Mouse (Mus musculus) MEL (cell line): ENCODE measurements around the gene N4bp2l1. TPM values are rescaled to one million over a fixed set of nuclear protein-coding genes. Genes with fewer than 3 reads are reported as not detected.
A peak's percentile ranks its signal among the peaks of the same experiment; 100 is the strongest.

Experiments
- DNase-seq: peaks from one replicate; pipeline ENCODE4 v3.0.0; 2011; ENCODE audit warnings: low read depth, low spot score
- H3K27ac ChIP-seq: 2 replicates; pipeline ENCODE4 v1.5.1; 2012; ENCODE audit warnings: low read depth, mild to moderate bottlenecking, control low read depth, low read length, moderate library complexity; ENCODE audit not compliant: control insufficient read depth
- H3K27me3 ChIP-seq, 2 experiments: fragments of 150-350 bp in 1 of 2; sonication (generic) in 1 of 2; 2 replicates each; pipeline ENCODE4 v1.6.1; 2012; ENCODE audit warnings: low read length in 2 of 2, mild to moderate bottlenecking in 2 of 2, improper control_type of control experiment in 1 of 2, moderate library complexity in 1 of 2; ENCODE audit not compliant: insufficient read depth in 2 of 2, control insufficient read depth in 1 of 2
- H3K36me3 ChIP-seq, 2 experiments: 2 replicates each; pipeline ENCODE4 v1.6.1; 2012 to 2014; ENCODE audit warnings: low read length in 2 of 2, improper control_type of control experiment in 1 of 2, inconsistent platforms in 1 of 2, mild to moderate bottlenecking in 1 of 2; ENCODE audit not compliant: insufficient read depth in 2 of 2, control insufficient read depth in 1 of 2
- H3K4me1 ChIP-seq, 2 experiments: fragments of 150-350 bp in 1 of 2; sonication (generic) in 1 of 2; 2 replicates each; pipeline ENCODE4 v1.6.1; 2012; ENCODE audit warnings: low read length in 2 of 2, improper control_type of control experiment in 1 of 2, mild to moderate bottlenecking in 1 of 2; ENCODE audit not compliant: insufficient read depth in 2 of 2, control insufficient read depth in 1 of 2
- H3K4me3 ChIP-seq, 2 experiments: fragments of 150-350 bp in 1 of 2; sonication (generic) in 1 of 2; 2 replicates each; pipeline ENCODE4 v1.5.1; 2012; ENCODE audit warnings: low read depth in 2 of 2, low read length in 2 of 2, mild to moderate bottlenecking in 2 of 2, moderate library complexity in 2 of 2, control low read depth in 1 of 2, improper control_type of control experiment in 1 of 2; ENCODE audit not compliant: control insufficient read depth in 1 of 2, insufficient read depth in 1 of 2
- H3K79me2 ChIP-seq: 2 replicates; pipeline ENCODE4 v1.6.1; 2012; ENCODE audit warnings: mild to moderate bottlenecking, low read length, moderate library complexity; ENCODE audit not compliant: control insufficient read depth, poor library complexity, insufficient read depth
- H3K9ac ChIP-seq: 2 replicates; pipeline ENCODE4 v1.6.1; 2012; ENCODE audit warnings: low read depth, mild to moderate bottlenecking, control low read depth, low read length, moderate library complexity; ENCODE audit not compliant: control insufficient read depth, poor library complexity, severe bottlenecking
- H3K9me3 ChIP-seq: fragments of 150-350 bp; sonication (generic); replicated peaks from 2 replicates; pipeline ENCODE4 v1.6.1; 2012; ENCODE audit warnings: mild to moderate bottlenecking, low read length, improper control_type of control experiment, moderate library complexity; ENCODE audit not compliant: insufficient read depth
- BHLHE40 ChIP-seq: IDR thresholded peaks from 2 replicates; pipeline ENCODE4 v1.6.1; 2012; ENCODE audit warnings: low read depth, mild to moderate bottlenecking, inconsistent platforms, low read length, improper control_type of control experiment, borderline replicate concordance
- CTCF ChIP-seq, 3 experiments: IDR thresholded peaks in 2 of 3; conservative IDR thresholded peaks in 1 of 3; 2 replicates each; pipeline ENCODE4 v1.5.1; 2011 to 2012; ENCODE audit warnings: low read length in 3 of 3, low read depth in 2 of 3, mild to moderate bottlenecking in 2 of 3, improper control_type of control experiment in 1 of 3, inconsistent platforms in 1 of 3, mixed read lengths in 1 of 3, moderate library complexity in 1 of 3; ENCODE audit not compliant: control insufficient read depth in 1 of 3, insufficient read depth in 1 of 3, poor library complexity in 1 of 3, severe bottlenecking in 1 of 3
- EP300 ChIP-seq, 2 experiments: IDR thresholded peaks; 2 replicates each; pipeline ENCODE4 v1.6.1; 2011; ENCODE audit warnings: improper control_type of control experiment in 2 of 2, low read length in 2 of 2, low read depth in 1 of 2, mild to moderate bottlenecking in 1 of 2
- ETS1 ChIP-seq: IDR thresholded peaks from 2 replicates; pipeline ENCODE4 v1.6.1; 2012; ENCODE audit warnings: low read depth, mild to moderate bottlenecking, inconsistent platforms, low read length, improper control_type of control experiment, moderate library complexity
- GABPA ChIP-seq: IDR thresholded peaks from 2 replicates; pipeline ENCODE4 v1.6.1; 2012; ENCODE audit warnings: low read depth, mild to moderate bottlenecking, inconsistent platforms, low read length, improper control_type of control experiment, moderate library complexity
- GATA1 ChIP-seq: IDR thresholded peaks from 2 replicates; pipeline ENCODE4 v1.6.1; 2011; ENCODE audit warnings: low read depth, low read length, improper control_type of control experiment
- JUND ChIP-seq: IDR thresholded peaks from 2 replicates; pipeline ENCODE4 v1.6.1; 2011; ENCODE audit warnings: low read depth, mild to moderate bottlenecking, improper control_type of control experiment, low read length
- MAX ChIP-seq: IDR thresholded peaks from 2 replicates; pipeline ENCODE4 v1.6.1; 2011; ENCODE audit warnings: low read length, improper control_type of control experiment
- MXI1 ChIP-seq: IDR thresholded peaks from 2 replicates; pipeline ENCODE4 v1.6.1; 2011; ENCODE audit warnings: mild to moderate bottlenecking, low read depth, low read length, improper control_type of control experiment
- MYB ChIP-seq: IDR thresholded peaks from 2 replicates; pipeline ENCODE4 v1.6.1; 2011; ENCODE audit warnings: mild to moderate bottlenecking, low read depth, low read length, improper control_type of control experiment
- MYC ChIP-seq: IDR thresholded peaks from 2 replicates; pipeline ENCODE4 v1.6.1; 2011; ENCODE audit warnings: low read depth, mild to moderate bottlenecking, low read length, improper control_type of control experiment, moderate library complexity
- NRF1 ChIP-seq: IDR thresholded peaks from 2 replicates; pipeline ENCODE4 v1.6.1; 2014; ENCODE audit warnings: low read depth, mild to moderate bottlenecking, inconsistent platforms, low read length, improper control_type of control experiment, moderate library complexity; ENCODE audit not compliant: poor library complexity, insufficient read depth, severe bottlenecking
- POLR2A ChIP-seq, 2 experiments: IDR thresholded peaks; 2 replicates each; pipeline ENCODE4 v1.6.1; 2011 to 2012; ENCODE audit warnings: low read length in 2 of 2, mild to moderate bottlenecking in 2 of 2, control low read depth in 1 of 2, improper control_type of control experiment in 1 of 2, low read depth in 1 of 2, moderate library complexity in 1 of 2; ENCODE audit not compliant: control insufficient read depth in 1 of 2, insufficient read depth in 1 of 2, poor library complexity in 1 of 2
- POLR2AphosphoS5 ChIP-seq: IDR thresholded peaks from 2 replicates; pipeline ENCODE4 v1.6.1; 2012; ENCODE audit warnings: low read depth, borderline replicate concordance, mild to moderate bottlenecking, inconsistent platforms, low read length, moderate library complexity, mixed read lengths
- RCOR1 ChIP-seq: IDR thresholded peaks from 2 replicates; pipeline ENCODE4 v1.6.1; 2012; ENCODE audit warnings: low read depth, mild to moderate bottlenecking, inconsistent platforms, low read length, improper control_type of control experiment
- SIN3A ChIP-seq: IDR thresholded peaks from 2 replicates; pipeline ENCODE4 v1.6.1; 2012; ENCODE audit warnings: low read length, improper control_type of control experiment, inconsistent platforms
- TBP ChIP-seq: IDR thresholded peaks from 2 replicates; pipeline ENCODE4 v1.8.0; 2011; ENCODE audit warnings: low read depth, low read length, improper control_type of control experiment
- TCF12 ChIP-seq: IDR thresholded peaks from 2 replicates; pipeline ENCODE4 v1.6.1; 2014; ENCODE audit warnings: low read depth, mild to moderate bottlenecking, inconsistent platforms, low read length, improper control_type of control experiment, moderate library complexity
- UBTF ChIP-seq: IDR thresholded peaks from 2 replicates; pipeline ENCODE4 v1.6.1; 2012; ENCODE audit warnings: low read depth, mild to moderate bottlenecking, inconsistent platforms, low read length, improper control_type of control experiment, moderate library complexity, borderline replicate concordance; ENCODE audit not compliant: insufficient read depth
- USF2 ChIP-seq, 2 experiments: IDR thresholded peaks; 2 replicates each; pipeline ENCODE4 v1.6.1; 2011 to 2012; ENCODE audit warnings: improper control_type of control experiment in 2 of 2, low read length in 2 of 2, borderline replicate concordance in 1 of 2, inconsistent platforms in 1 of 2, low read depth in 1 of 2, mild to moderate bottlenecking in 1 of 2; ENCODE audit not compliant: insufficient read depth in 1 of 2
- ZC3H11A ChIP-seq: IDR thresholded peaks from 2 replicates; pipeline ENCODE4 v1.6.1; 2012; ENCODE audit warnings: low read depth, mild to moderate bottlenecking, inconsistent platforms, low read length, improper control_type of control experiment
- ZKSCAN1 ChIP-seq: IDR thresholded peaks from 2 replicates; pipeline ENCODE4 v1.6.1; 2012; ENCODE audit warnings: low read depth, mild to moderate bottlenecking, inconsistent platforms, low read length, improper control_type of control experiment, moderate library complexity
- ZNF384 ChIP-seq: IDR thresholded peaks from 2 replicates; pipeline ENCODE4 v1.6.1; 2012; ENCODE audit warnings: low read depth, mild to moderate bottlenecking, inconsistent platforms, low read length, improper control_type of control experiment
- polyA plus RNA-seq, 2 experiments: library from polyadenylated mRNA; stranded (reverse) in 1 of 2; unstranded in 1 of 2; fragments of >175 nt in 1 of 2; fragments of >200 nt in 1 of 2; gene quantifications; 2 replicates each; pipeline versions ENCODE4 v1.2.1 to v1.2.4; 2012; ENCODE audit warnings: low replicate concordance in 2 of 2, low read depth in 1 of 2; ENCODE audit not compliant: insufficient read length in 2 of 2, insufficient read depth in 1 of 2, missing spikeins in 1 of 2
- total RNA-seq: library from RNA; depleted of rRNA; stranded (reverse); fragments of 300-350 nt; gene quantifications from 2 replicates; pipeline ENCODE4 v1.2.3, GENCODE M21; 2012; rRNA removed

Gene N4bp2l1
- total RNA-seq (2.6 and 2.9 TPM in 2 replicates), polyA plus RNA-seq (10 to 100 TPM in 1 of 2 experiments, not detected in 1; 15.0 TPM)

GRCm38 (mm10) chr5:150597088-150597487 lies at the start of gene N4bp2l1:
TSS of gene N4bp2l1 (minus strand) at chr5:150597188.
- Histone ChIP-seq H3K4me1 (peaks cover 16% of the 10 kb centered on the region in 2 experiments), H3K27ac (peak within 1 kb of the TSS; percentile 40), H3K4me3 (peak within 1 kb of the TSS; percentile 45 to 61; a peak in 2 of 4 replicates), H3K9ac (peak within 1 kb of the TSS; percentile 59), H3K9me3 (no peaks in the 10 kb centered on the region), H3K36me3 (peaks cover 0 to 22% of the 10 kb centered on the region in 2 experiments; a peak in 2 of 4 replicates), H3K79me2 (peaks cover 10% of the 10 kb centered on the region; the same call in 1 of the 2 replicates)
- no peak for DNase-seq
- TF ChIP-seq MXI1: no peak
- TF ChIP-seq ZKSCAN1: no peak
- no peak for TF ChIP-seq BHLHE40
- no peak for TF ChIP-seq MAX
- TF ChIP-seq POLR2A (IDR thresholded peaks at IDR 0.05; ENCODE audit: control insufficient read depth in 1 of 2, insufficient read depth in 1 of 2, low read depth in 1 of 2, low read length in 2 of 2, poor library complexity in 1 of 2): no peak
- no peak for TF ChIP-seq USF2 (IDR thresholded peaks at IDR 0.05; ENCODE audit: borderline replicate concordance in 1 of 2, insufficient read depth in 1 of 2, low read depth in 1 of 2, low read length in 2 of 2)
- TF ChIP-seq UBTF: no peak
- no peak for TF ChIP-seq JUND
- no peak for TF ChIP-seq ZC3H11A
- no peak for TF ChIP-seq TBP
- TF ChIP-seq ZNF384: no peak
- TF ChIP-seq, all 39 proteins: peak for 0
- H3K27me3 ChIP-seq: no peaks in the 10 kb centered on the region

- no peaks in the 10 kb centered on the region for H3K27me3 ChIP-seq
- H3K79me2 ChIP-seq: peaks cover 7% of the 10 kb centered on the region; the same call in 1 of the 2 replicates
- H3K9me3 ChIP-seq: no peaks in the 10 kb centered on the region
- no peak overlapping the region for H3K27ac ChIP-seq
- H3K4me3 ChIP-seq: no peak overlapping the region
- H3K9ac ChIP-seq: no peak overlapping the region
- DNase-seq: no peak
- H3K4me1 ChIP-seq: peaks cover 0 to 27% of the 10 kb centered on the region in 2 experiments; a peak in 3 of 4 replicates
- peaks cover 34 to 86% of the 10 kb centered on the region in 2 experiments for H3K36me3 ChIP-seq
- TF ChIP-seq GATA1 (peak; percentile 51), ZC3H11A (no peak), POLR2AphosphoS5 (no peak), MYC (no peak), TCF12 (peak; percentile 82; the same call in 1 of the 2 replicates), SIN3A (0 out of 2 replicates have a peak, but pooled peaks have one; percentile 33), EP300 (IDR thresholded peaks at IDR 0.05; ENCODE audit: low read depth in 1 of 2, low read length in 2 of 2) (peak; percentile 28 to 56; a peak in 2 of 4 replicates), RCOR1 (0 out of 2 replicates have a peak, but pooled peaks have one; percentile 47), MYB (no peak), NRF1 (no peak), ZKSCAN1 (no peak), ETS1 (peak; percentile 69), GABPA (no peak), CTCF (IDR thresholded peaks at IDR 0.05 in 2 of 3, conservative IDR thresholded peaks at IDR 0.05 in 1 of 3; ENCODE audit: control insufficient read depth in 1 of 3, insufficient read depth in 1 of 3, low read depth in 2 of 3, low read length in 3 of 3, poor library complexity in 1 of 3, severe bottlenecking in 1 of 3) (no peak)
Observed at GRCm38 (mm10) chr5:150644926-150645325, 47.9 kb upstream of the N4bp2l1 start.
